Mouse (Mus musculus): Measurements from ENCODE around the gene Rnf157.
A peak's percentile ranks its signal among the peaks of the same experiment; 100 is the strongest.

The Rnf157 gene

GRCm38 (mm10) chr11:116296191-116296734 lies 116.6 kb downstream of the Rnf157 start:
- peak in 1 of 2 experiments; percentile 32 for DNase-seq

GRCm38 (mm10) chr11:116294319-116294718 lies 118.5 kb downstream of the Rnf157 start:
- peak; percentile 71 to 75 for DNase-seq

DNA sequence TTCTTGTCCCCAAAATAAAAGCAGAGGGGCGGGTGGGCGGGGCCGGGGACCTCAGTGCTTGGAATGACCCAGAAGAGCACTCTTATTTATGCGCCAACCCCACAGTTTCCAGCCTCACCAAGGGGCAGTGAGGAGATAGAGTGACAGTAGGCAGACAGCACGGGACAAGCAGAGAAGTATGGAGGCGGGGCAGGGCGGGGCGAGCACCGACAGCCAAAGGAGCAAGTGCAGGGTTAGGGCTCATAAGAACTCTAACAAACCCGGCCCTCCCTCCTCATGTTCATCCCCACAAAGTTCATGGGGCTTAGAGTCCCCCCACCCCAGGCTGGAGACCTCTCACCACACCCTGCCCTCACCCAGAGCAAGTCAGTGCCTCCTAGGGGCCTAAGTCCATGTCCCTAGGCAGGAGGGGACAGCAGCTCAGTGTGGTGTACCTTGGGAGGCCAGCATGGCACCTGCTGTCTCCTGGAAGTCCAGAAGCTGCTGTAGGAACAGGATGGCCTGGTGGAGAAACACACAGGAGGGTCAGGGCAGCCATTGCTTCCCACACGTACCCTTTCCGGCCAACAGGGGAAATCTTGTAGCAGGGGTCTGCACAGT lies 119.2 kb downstream of the Rnf157 start:
- DNase-seq, result no peak

DNA sequence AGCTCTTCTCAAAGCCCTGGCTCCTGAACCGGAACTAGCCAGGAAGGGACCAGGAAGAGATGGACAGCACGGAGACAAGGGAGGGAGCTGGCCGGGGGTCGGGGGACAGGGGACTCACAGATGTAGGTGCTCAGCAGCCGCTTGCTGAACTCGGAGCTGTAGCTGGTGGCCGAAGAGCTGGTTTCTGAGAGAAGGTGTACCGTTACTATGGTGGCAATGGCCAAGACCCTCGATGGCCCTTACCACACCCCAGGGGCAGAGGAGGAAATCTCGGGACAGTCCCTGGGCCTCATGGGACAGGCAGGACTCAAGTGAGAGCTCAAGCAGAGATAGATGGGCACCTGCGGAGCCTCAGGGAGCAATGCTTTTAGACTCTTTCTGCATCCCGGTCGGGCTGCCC lies 120.4 kb downstream of the Rnf157 start:
- no peak for DNase-seq

- no peak for DNase-seq
Observed at GRCm38 (mm10) chr11:116290556-116290955, 122.3 kb downstream of the Rnf157 start.

- peak in 1 of 2 experiments; percentile 38 for DNase-seq
Observed at GRCm38 (mm10) chr11:116287351-116287750, 125.5 kb downstream of the Rnf157 start.

Data from cerebellum, postnatal 10 days (tissue).